Mouse (Mus musculus) Muller cell, postnatal 12 days (primary cell): ENCODE measurements around the gene Gm30302.
"Not testable (repeated sequence)": the region's sequence is repeated elsewhere in the genome, so short reads cannot be mapped to it uniquely, and the experiment has no call there.

Source experiments
- DNase-seq: peaks from one replicate; pipeline ENCODE4 v3.0.0-alpha.2; 2015; ENCODE audit errors: inconsistent ontology term

Gene Gm30302

GRCm38 (mm10) chr13:49798901-49799300 is at the start of gene Gm30302:
Gm30302 (minus strand) TSS chr13:49799001.
- no peak for DNase-seq

- DNase-seq: no peak
These were observed 48.0 kb upstream of the Gm30302 start for GRCm38 (mm10) chr13:49846751-49847150.

- no peak for DNase-seq
These were observed 47.3 kb upstream of the Gm30302 start for GRCm38 (mm10) chr13:49846141-49846540.

GRCm38 (mm10) chr13:49845663-49846062 is 46.9 kb upstream of the Gm30302 start:
- no peak for DNase-seq

GRCm38 (mm10) chr13:49844071-49844470 is 45.3 kb upstream of the Gm30302 start:
- no peak for DNase-seq

- DNase-seq: no peak
These were observed 42.4 kb upstream of the Gm30302 start for GRCm38 (mm10) chr13:49841186-49841585.

- DNase-seq: no peak
These were observed 31.6 kb upstream of the Gm30302 start for GRCm38 (mm10) chr13:49830355-49830754.

- no peak for DNase-seq
These were observed 26.5 kb upstream of the Gm30302 start for GRCm38 (mm10) chr13:49825300-49825699.

- no peak for DNase-seq
These were observed 16.2 kb upstream of the Gm30302 start for GRCm38 (mm10) chr13:49814958-49815357.

GRCm38 (mm10) chr13:49814420-49814819 is 15.6 kb upstream of the Gm30302 start:
- no peak for DNase-seq

GRCm38 (mm10) chr13:49807146-49807545 is 8.3 kb upstream of the Gm30302 start:
- no peak for DNase-seq

GRCm38 (mm10) chr13:49788563-49789393 is 10.0 kb downstream of the Gm30302 start:
- DNase-seq: no peak

GRCm38 (mm10) chr13:49783899-49784298 is 14.9 kb downstream of the Gm30302 start:
- no peak for DNase-seq

- not testable (repeated sequence) for DNase-seq
These were observed 27.3 kb downstream of the Gm30302 start for GRCm38 (mm10) chr13:49771536-49771935.

- no peak for DNase-seq
These were observed 29.7 kb downstream of the Gm30302 start for GRCm38 (mm10) chr13:49769111-49769510.

GRCm38 (mm10) chr13:49768048-49768447 is 30.8 kb downstream of the Gm30302 start:
- DNase-seq: no peak

GRCm38 (mm10) chr13:49766269-49766668 is 32.5 kb downstream of the Gm30302 start:
- no peak for DNase-seq

- no peak for DNase-seq
These were observed 33.5 kb downstream of the Gm30302 start for GRCm38 (mm10) chr13:49765306-49765705.

GRCm38 (mm10) chr13:49762208-49762607 is 36.6 kb downstream of the Gm30302 start:
- no peak for DNase-seq

GRCm38 (mm10) chr13:49760675-49761074 is 38.1 kb downstream of the Gm30302 start:
- DNase-seq: no peak

- no peak for DNase-seq
These were observed 40.8 kb downstream of the Gm30302 start for GRCm38 (mm10) chr13:49757966-49758365.

GRCm38 (mm10) chr13:49756591-49756990 is 42.2 kb downstream of the Gm30302 start:
- DNase-seq: no peak

GRCm38 (mm10) chr13:49741285-49742040 is 57.3 kb downstream of the Gm30302 start:
- DNase-seq: no peak
